Mouse (Mus musculus): ENCODE measurements around the gene A830005F24Rik. TPM values are rescaled to one million over a fixed set of nuclear protein-coding genes. Genes with fewer than 3 reads are reported as not detected.
"Not testable (repeated sequence)": the region's sequence is repeated elsewhere in the genome, so short reads cannot be mapped to it uniquely, and the experiment has no call there.

A830005F24Rik gene
- not detected for total RNA-seq (2021)
- long read RNA-seq, experiment 1, result 0 reads
- long read RNA-seq, experiment 2, result 0 reads

DNA sequence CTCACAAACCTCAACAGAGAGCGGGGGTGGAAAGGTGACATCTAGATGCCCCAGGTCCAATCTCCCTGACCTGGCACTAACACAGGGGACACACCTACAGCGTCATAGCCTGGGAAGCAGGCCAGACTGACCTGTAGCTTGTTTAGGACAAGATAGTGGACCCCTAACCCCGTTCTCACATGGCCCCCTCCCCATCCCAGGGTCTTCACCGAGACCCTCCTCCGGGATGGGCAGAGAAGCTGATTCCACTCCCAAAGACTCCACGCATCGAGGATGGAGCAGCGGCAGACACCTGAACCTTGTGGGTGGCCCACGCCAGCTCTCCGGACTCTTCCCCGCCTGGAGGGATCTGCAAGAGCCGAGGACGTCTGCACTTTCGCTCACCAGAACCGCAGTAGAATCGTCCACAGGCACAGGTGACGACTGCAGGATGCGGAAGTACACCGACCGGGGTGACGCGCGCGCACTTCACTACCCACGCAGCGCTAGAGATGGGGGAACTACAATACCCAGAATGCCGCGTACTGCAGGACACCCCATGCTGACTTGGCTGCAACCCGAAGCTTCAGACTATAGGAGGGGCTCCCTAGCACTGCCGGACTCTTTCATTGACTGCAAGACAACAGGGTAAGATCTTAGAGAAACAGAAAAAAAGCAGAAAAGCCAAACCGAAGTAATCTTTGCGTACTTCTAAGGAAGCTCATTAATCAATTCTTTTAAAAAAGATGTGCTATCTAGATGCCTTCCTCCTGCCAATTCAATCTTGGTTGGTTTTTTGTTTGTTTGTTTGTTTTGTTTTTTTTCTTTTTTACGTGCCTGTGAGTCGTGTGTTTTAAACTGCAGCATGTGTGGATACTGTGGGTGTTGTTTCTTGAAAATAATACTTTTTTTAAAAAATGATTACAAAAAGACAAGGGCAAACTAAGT, at the start of gene A830005F24Rik, which contains the start of gene Zfp169:
TSS of gene A830005F24Rik (plus strand) at position 568 of the 927 bp plus-strand sequence.
TSS of gene Zfp169 (minus strand) at position 449 of the 927 bp plus-strand sequence.
- DNase-seq (ENCODE audit: low spot score in 2 of 2), result peak; percentile 36 to 55

GRCm38 (mm10) chr13:48464170-48464569, 49.2 kb upstream of the A830005F24Rik start:
- peak in 1 of 2 experiments; percentile 41 for DNase-seq (ENCODE audit: low spot score in 2 of 2)

DNA sequence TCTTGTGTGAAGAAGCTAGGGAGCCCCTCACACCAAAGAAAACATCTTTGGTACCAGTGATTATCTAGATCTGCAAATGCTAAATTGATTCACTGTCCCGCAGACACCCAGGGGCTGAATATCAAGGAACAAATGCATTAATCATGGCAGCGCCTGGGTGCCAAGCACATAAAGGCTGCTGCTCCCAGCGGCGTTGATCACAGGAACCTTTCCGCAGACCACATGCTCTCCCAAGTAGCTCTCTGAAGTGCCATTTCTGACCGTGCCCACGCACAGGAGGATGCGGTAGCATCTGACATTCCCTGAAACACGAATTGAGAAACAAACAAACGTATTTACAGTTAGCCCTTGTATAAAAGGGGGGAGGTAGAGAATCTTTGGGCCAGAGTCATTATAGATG, 47.2 kb upstream of the A830005F24Rik start:
- no peak for DNase-seq (ENCODE audit: low spot score in 2 of 2)

GRCm38 (mm10) chr13:48468656-48469180, 44.7 kb upstream of the A830005F24Rik start:
- no peak for DNase-seq (ENCODE audit: low spot score in 2 of 2)

DNA sequence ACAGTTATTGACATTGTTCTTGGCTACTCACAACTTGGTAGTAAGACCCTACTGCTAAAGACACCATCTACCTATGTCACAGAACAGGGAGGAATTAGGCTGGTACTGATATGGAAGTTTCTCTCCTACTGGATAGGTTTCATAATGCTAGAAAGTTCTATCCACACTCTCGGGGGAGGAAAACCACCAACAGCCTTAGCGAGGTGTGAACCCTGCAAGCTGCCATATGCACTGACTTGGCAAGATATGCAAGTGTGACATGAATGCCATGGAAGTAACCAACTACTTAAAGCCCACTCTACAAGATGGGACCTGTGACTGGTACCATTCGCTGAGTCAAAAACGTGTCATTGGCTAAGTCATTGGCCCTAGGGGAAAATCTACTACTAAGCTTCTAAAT, 29.8 kb upstream of the A830005F24Rik start:
- no peak for DNase-seq (ENCODE audit: low spot score in 2 of 2)

GRCm38 (mm10) chr13:48490396-48491182, 22.8 kb upstream of the A830005F24Rik start:
- no peak for DNase-seq (ENCODE audit: low spot score in 2 of 2)

- no peak for DNase-seq (ENCODE audit: low spot score in 2 of 2)
Measured at GRCm38 (mm10) chr13:48493183-48493582, 20.2 kb upstream of the A830005F24Rik start.

GRCm38 (mm10) chr13:48497693-48498221, 15.6 kb upstream of the A830005F24Rik start:
- DNase-seq (ENCODE audit: low spot score in 2 of 2), result peak; percentile 27 to 34

GRCm38 (mm10) chr13:48498676-48499075, 14.7 kb upstream of the A830005F24Rik start:
- DNase-seq (ENCODE audit: low spot score in 2 of 2), result no peak

DNA sequence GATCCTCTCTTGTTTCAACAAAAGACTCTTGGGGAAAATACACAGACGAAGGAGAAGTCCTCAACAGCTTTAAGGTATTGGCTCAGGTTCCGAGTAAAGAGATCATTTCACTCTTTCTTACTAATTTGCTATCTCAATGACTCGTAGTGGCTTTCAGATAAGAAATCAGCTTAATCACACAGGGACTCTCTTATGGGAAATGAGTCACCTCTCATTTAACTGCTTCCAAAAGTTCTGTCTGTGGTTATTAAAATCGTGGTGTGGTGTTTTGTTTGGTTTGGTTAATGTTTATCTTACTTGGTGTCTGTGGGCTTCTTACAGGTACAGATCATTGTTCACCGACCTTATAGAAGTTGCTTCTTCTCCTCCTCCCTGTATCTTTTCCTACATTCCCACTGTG, 10.9 kb upstream of the A830005F24Rik start:
- no peak for DNase-seq (ENCODE audit: low spot score in 2 of 2)

DNA sequence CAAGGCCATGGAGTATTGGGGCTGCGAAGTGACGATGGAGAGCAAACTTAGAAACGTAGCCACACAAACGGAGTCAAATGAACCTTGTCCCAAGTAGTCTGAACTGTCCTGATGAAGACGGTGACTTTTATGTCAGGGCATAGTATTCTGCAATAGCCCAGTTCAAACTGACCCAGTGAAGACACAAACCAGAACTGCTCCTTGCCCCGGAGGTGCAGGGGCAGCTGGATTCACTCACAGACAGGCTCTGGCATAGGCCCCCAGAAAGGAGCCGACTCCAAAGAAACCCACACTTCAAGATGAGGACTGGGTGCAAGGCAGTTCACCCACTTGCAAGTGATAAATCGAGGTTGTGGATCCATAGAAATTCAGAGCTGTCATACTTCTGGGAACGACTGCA, 4.7 kb upstream of the A830005F24Rik start:
- DNase-seq (ENCODE audit: low spot score in 2 of 2), result no peak

DNA sequence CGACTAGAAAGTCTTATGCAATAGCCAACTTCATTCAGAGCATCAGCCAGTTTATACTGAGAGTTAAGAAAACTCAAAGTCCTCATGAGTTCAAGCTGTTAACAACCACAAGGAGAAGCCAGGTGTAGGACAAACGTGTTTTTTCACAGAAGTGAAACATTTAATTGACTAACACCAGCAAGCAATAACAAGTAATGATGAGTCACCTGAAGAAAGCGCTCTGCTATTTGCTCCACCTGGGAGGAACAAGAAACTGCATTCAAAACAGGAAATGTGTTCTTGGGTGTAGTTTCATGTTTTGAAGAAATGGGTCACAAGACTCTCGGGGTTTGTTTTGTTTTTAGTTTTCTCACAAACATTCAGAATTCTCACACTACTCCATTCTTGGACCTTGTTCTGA, 2.5 kb downstream of the A830005F24Rik start:
- no peak for DNase-seq (ENCODE audit: low spot score in 2 of 2)

GRCm38 (mm10) chr13:48519122-48519521, 5.8 kb downstream of the A830005F24Rik start:
- DNase-seq (ENCODE audit: low spot score in 2 of 2), result not testable (repeated sequence)

- DNase-seq (ENCODE audit: low spot score in 2 of 2), result no peak
Measured at GRCm38 (mm10) chr13:48525745-48526144, 12.4 kb downstream of the A830005F24Rik start.

- DNase-seq (ENCODE audit: low spot score in 2 of 2), result no peak
Measured at GRCm38 (mm10) chr13:48528123-48528871, 14.9 kb downstream of the A830005F24Rik start.

DNA sequence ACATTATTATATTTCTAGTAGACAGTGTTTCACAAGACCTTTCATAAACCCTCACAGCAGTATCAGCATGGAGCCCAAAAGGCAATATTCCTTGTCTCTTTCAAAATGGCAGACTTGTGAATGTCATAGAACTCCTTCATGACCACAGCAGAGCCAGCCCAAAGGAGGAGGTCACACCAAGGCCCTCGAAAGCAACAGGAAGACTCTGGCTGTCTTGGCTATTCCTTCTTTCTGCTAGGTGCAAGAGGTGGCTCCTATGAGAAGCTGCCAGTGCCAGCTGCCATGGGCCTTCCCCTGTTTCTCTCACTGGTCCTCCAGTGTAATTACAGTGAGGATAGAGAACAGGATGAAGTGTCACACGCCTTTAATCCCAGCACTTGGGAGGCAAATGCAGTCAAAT, 15.7 kb downstream of the A830005F24Rik start:
- no peak for DNase-seq (ENCODE audit: low spot score in 2 of 2)

DNA sequence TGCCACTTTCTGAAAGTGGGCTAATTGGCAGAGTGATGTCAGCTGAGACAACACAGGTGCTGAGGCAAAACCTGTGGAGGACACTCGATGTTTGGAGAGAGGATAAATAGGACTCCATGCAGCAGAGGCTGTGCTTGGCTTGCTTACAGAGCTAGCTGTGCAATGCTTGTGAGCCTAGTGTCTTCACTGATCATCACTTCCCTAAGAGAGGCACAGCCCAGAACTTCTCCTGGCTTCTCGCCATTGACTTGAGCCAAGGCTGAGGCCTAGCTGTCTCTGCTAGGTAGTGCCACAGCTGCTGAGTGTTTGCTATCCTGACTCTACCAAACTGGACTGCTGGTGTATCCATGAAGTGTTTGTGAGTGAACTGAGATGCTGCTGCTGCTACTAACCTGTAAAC, 17.3 kb downstream of the A830005F24Rik start:
- no peak for DNase-seq (ENCODE audit: low spot score in 2 of 2)

DNA sequence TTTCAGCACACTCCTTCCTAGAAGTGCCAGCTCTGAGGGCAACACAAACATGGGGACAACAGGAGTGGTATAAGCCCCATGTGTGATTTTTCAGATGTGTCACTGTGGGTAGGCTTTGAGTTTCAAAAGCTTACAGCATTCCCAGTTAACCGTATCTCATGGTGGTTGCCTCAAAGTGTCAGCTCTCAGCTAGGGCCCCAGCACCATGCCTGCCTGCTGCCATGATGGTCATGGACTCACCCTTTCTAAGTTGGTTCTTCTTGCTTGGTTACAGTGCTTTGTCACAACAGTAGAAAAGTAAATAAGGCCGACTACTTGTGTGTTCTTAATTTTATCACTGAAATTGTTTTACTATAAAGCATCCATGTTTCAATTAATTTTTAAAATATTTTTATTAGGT, 18.1 kb downstream of the A830005F24Rik start:
- no peak for DNase-seq (ENCODE audit: low spot score in 2 of 2)

- DNase-seq (ENCODE audit: low spot score in 2 of 2), result no peak
Measured at GRCm38 (mm10) chr13:48533441-48533840, 20.1 kb downstream of the A830005F24Rik start.

DNA sequence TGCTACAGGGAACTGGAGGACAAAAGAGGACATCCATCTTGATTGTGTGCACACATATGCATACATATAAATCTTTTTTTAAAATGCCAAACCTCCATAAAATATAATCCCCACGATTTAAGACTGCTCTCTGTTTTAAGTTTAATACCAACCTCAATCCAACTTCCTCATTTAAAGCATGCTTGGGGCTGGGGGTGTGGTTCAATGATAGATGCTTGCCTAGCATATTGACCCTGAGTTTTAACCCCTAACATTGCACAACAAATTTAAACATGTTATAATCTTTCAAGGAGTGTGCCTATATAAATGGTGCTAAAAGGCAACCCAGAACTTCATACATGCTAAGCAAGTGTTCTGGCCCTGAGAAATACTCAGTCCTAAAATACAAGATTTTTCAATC, 27.1 kb downstream of the A830005F24Rik start:
- DNase-seq (ENCODE audit: low spot score in 2 of 2), result no peak

DNA sequence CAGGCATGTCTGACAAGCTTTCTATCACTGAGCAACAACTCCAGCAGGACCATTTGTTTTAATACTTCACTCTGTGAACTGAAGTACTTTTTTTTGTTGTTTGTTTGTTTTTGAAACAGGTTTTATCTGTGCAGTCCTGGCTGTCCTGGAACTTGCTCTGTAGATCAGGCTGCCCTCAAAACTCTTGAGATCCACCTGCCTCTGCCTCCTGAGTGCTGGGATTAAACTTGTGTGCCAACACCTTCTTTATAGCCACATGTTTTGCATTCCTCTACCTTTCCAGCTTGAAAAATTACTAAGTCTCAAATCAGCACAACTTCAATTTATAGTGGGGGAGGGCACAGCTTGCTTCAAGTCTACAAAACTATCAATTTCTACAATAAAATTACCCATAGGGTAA, 31.0 kb downstream of the A830005F24Rik start:
- DNase-seq (ENCODE audit: low spot score in 2 of 2), result no peak
